Mouse (Mus musculus) cerebellum, postnatal 4 days (tissue): ENCODE measurements around the gene Derl3.
"Not testable (repeated sequence)": the region's sequence is repeated elsewhere in the genome, so short reads cannot be mapped to it uniquely, and the experiment has no call there.

Experiments used
- DNase-seq, 2 experiments: peaks; one replicate each; pipeline ENCODE4 v3.0.0; 2022; ENCODE audit warnings: low spot score in 2 of 2, mixed read lengths in 1 of 2

Derl3 gene

GRCm38 (mm10) chr10:75893089-75893750 lies at the start of gene Derl3:
TSS of gene Derl3 (plus strand) at chr10:75893413.
- DNase-seq, result peak; percentile 90 to 91

DNA sequence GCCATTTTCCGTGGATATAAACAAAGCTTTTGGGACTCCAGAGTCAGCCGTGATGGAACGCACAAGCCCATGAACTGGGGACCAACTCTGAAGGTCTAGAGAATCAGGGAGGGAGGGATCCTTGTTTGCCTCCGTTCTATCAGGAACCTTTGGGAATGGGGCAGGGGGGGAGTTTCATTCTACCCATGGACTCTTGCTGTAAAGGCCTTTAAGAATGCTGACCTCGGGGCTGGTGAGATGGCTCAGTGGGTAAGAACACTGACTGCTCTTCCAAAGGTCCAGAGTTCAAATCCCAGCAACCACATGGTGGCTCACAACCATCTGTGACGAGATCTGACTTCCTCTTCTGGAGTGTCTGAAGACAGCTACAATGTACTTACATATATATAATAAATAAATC lies 49.3 kb upstream of the Derl3 start:
- not testable (repeated sequence) for DNase-seq

GRCm38 (mm10) chr10:75844800-75845199 lies 48.4 kb upstream of the Derl3 start:
- DNase-seq, result no peak

DNA sequence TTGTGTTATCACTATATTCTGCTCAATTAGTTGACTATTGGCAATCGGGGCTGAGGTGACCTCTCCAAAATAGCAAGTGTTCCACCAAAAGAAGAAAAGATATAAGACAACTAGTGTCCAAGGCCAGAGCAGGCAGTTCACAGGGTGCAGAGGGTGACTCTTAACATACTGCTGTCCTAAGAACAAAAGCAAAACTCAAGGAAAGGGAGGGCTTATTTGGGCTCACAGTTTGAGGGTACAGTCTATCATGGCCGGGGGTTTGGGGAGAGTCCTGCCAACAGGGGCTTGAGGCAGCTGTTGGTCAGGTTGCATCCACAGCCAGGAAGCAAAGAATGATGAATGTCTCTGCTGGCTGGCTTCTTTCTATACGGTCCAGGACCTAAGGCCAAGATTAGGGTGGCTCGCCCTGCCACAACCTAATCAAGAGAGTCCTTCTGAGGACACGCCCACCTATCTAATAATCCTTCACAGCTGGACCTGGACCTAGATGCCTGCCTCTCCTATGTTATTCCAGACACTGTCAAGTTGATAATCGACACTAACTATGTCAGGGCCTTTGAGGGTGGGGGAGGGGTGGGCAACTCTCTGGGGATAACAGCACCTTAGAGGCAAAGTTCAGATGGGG lies 47.8 kb upstream of the Derl3 start:
- no peak for DNase-seq

DNA sequence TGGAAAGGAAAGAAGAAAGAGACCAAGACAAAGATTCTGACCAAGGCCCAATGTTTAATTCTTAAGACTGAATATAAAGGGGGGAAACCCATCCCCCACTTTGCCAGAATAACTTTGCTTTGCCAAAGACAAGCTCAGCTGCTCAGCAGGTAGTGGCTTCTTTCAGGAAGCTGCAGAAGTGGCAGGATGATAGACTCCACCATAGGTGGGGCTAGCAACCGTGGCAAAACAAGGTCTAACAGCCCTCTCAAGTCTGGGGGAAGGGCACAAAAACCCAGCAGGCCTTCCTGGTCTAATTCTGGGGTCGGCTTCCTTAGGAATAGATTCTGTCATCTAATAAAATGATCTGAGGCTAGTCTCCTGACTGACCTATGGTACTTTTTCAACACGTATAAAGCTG lies 44.8 kb upstream of the Derl3 start:
- no peak for DNase-seq

- no peak for DNase-seq
Measured at GRCm38 (mm10) chr10:75851076-75851475, 42.1 kb upstream of the Derl3 start.

GRCm38 (mm10) chr10:75851681-75852080 lies 41.5 kb upstream of the Derl3 start:
- DNase-seq, result no peak

- no peak for DNase-seq
Measured at GRCm38 (mm10) chr10:75852539-75853125, 40.6 kb upstream of the Derl3 start.

DNA sequence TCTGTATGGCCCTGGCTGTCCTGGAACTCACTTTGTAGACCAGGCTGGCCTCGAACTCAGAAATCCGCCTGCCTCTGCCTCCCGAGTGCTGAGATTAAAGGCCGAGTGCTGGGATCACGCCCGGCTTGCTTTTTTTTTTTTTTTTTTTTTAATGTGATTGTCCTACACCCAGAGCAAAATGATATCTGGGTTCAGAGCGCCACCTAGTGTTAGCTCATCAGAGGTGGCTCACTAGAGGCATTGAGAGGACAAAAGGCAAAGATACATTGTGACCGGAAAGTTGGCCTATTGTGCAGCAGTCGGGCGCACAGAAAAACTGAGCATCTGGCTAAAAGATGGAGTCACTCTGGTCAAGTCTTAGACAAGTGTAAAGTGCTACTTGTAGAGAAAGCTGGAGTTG lies 39.8 kb upstream of the Derl3 start:
- DNase-seq, result peak; percentile 60 to 86

- DNase-seq, result no peak
Measured at GRCm38 (mm10) chr10:75854096-75854495, 39.1 kb upstream of the Derl3 start.

- DNase-seq, result no peak
Measured at GRCm38 (mm10) chr10:75854791-75855190, 38.4 kb upstream of the Derl3 start.

DNA sequence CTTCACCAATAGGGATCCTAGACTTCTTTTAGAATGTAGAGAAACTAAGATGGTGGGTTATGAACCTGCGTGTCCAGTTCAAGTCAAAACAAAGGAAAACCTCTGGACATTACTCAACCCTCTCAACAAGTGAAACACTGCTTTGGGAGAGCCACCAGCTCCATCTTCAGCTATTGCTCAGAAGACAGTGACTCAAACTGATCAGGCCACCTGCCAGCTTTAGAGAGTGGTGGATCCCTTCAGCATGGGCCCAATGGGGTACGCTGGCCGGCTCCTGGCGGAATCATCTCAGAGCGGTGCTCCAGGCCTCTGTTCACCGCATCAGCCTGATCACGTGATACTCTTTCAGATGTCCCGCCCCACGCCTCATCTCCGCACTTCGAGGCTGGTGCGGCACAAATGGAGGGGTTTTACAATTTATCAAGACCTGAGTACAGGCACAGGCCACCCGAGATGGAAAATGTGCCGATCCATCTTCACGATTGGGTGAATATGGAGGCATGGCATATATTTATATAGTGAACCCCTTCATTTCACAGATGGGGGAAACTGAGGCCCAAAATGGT lies 37.7 kb upstream of the Derl3 start:
- DNase-seq, result no peak

- no peak for DNase-seq
Measured at GRCm38 (mm10) chr10:75856155-75856907, 36.9 kb upstream of the Derl3 start.

DNA sequence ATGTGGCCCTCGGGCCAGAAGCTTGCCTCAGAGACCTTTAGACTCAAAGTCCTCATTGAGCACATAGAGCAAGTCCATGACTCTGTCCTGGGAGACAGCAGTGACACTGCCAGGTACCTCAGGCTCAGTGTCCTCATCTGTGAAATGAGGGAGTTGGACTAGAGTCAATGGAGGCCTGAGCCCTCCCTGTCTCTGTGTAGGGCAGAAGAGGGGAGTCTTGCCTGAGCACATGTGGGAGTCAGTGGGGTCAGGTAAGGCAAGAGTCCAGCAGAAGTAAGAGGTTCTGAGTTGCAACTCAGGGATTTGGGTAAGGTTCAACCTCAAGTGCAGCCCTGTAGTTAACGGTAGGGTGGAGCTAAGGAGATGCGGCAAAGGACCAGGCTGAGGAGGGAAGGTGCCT lies 36.2 kb upstream of the Derl3 start:
- no peak for DNase-seq

DNA sequence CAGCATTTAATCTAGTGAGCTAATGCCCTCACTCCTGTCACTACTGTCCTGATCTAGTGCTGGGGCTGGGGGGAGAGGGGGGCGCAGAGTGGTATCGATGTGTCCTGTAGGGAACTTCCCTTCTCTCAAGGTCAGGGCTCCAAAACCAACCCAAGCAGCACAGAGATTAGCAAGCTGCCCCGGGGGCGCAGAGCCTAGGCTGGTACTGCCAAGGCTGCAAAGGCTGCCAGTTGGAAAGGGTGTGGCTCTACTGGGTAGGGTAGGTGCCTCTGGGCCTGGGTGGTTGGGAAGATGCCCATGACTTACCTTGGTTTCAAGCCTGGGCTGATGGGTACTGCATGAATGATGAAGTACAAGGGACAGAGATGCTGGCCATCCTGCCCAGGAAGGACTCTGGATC lies 35.6 kb upstream of the Derl3 start:
- DNase-seq, result no peak

- DNase-seq, result peak in 1 of 2 experiments; percentile 48
Measured at GRCm38 (mm10) chr10:75859107-75859746, 34.0 kb upstream of the Derl3 start.

DNA sequence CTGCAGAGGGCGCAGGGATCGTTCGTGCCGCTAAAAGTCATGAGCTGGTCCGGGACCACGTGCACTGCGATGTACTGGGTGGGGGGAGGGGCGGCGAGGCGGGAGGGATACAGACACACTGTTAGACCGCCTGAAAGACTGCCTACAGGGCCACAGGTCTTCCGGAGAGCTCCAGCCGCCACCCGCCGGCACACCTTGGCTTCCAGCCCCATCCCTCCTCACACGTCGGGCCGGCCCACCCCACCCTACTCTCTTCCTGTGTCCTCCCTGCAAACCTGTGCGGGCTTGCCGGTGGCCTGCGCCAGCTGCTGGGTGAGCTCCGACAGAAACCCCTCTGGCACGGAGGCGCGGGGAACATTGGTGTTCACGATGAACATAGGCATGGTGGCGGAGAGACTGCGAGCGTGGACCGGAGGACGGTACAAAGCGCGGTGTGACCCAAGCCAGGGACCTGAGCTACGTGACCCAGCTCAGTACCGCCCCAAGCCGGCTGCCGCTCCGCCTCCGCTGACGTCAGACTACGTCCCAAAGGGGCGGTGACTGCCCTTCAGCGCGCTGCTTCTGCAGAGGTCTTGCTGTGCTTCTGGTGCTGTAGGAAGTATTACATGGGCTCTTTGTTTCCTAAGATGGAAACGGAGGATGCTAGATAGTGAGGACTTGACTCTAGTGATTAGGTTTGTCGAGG lies 33.3 kb upstream of the Derl3 start, which contains the start of gene Mif:
Mif (minus strand) TSS at position 455 of the 685 bp plus-strand sequence.
- DNase-seq, result peak; percentile 62 to 83

GRCm38 (mm10) chr10:75860746-75861145 lies 32.5 kb upstream of the Derl3 start:
- DNase-seq, result no peak

- no peak for DNase-seq
Measured at GRCm38 (mm10) chr10:75861587-75861986, 31.6 kb upstream of the Derl3 start.

DNA sequence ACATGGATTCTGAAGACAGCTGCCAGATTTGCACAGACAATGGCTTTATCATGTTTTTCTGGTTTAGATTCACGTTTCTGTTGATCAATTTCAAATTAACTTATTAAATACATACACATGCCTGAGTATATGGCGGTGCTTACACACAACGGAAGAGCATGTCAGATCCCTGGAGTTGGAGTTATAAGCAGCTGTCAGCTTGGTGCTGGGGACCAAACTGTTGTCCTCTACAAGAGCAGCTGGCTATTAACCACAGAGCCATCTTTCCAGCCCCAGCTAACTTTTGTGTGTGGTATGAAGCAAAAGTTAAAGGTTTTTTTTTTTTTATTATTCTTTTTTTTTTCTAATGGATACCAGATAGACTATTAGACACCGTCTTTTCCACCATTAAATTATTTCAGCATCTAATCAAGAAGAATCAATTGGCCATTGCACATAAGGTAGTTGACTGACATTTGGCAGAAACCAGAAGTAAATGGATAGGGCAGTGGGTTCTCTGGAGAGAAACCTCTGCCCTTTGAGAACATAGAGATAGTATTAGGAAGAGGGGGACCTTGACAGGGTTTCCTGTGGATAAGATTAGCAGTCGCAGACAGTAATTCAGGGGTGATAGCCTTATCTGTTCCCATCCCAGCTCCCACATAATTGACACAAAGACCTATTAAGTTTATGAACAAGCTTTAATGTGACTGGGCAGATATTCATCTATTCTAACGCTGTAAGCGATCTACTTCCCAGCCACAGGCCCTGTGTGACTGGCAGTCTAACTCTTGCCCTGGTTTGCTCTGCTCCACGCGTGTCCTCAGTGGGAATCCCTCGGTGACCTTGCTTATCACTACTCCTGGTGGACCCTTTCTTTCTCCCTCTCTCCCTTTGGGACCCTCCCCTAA lies 20.9 kb upstream of the Derl3 start:
- no peak for DNase-seq
